Mouse (Mus musculus): Measurements from ENCODE around the gene Cela3a. TPM values are rescaled to one million over a fixed set of nuclear protein-coding genes. Genes with fewer than 3 reads are reported as not detected.
"Not testable (repeated sequence)": the region's sequence is repeated elsewhere in the genome, so short reads cannot be mapped to it uniquely, and the experiment has no call there.

Cela3a gene
- polyA plus RNA-seq, 1 experiment from 2014 or later = not detected

DNA sequence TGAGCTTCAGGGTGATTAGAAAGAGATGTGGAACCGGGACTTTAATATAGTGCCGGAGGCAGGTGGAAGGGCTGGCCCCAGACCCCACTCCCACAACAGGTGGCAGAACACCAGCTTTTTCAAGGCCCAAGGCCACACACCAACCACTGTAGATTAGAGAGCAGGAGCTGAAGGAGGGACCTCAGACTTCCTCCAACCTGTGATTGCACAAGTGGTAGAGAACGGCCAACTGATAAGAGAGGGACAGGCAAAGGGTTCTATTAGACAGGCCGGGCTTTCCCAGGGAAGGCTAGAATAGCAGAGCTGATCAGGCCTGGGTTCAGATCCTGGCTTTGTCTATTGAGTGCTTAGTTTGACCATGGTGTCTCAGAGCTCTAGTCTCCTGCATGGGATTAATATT lies 20.9 kb upstream of the Cela3a start, which contains the start of gene Cela3b:
Gene Cela3b (minus strand): TSS at position 39 of the 400 bp plus-strand sequence.
- WGBS = 92% methylated on average over 4 of the region's 4 CpGs
- Histone ChIP-seq H3K36me3 (ENCODE audit: insufficient read depth, low read length) (no peaks in the 10 kb centered on the region), H3K4me3 (ENCODE audit: low read length) (no peak within 1 kb of the TSS), H3K4me2 (replicated peaks; ENCODE audit: low read depth, low read length) (no peak within 1 kb of the TSS), H3K4me1 (ENCODE audit: insufficient read depth, low read length) (no peaks in the 10 kb centered on the region), H3K27ac (ENCODE audit: low read length) (no peak within 1 kb of the TSS), H3K9me3 (ENCODE audit: low read length) (no peaks in the 10 kb centered on the region), H3K9ac (replicated peaks; ENCODE audit: low read length) (no peak within 1 kb of the TSS), H3K27me3 (ENCODE audit: insufficient read depth, low read length) (no peaks in the 10 kb centered on the region)
- no peak for ATAC-seq (ENCODE audit: low FRiP score, low TSS enrichment)

- no peak for ATAC-seq (ENCODE audit: low FRiP score, low TSS enrichment)
- Histone ChIP-seq H3K4me2 (replicated peaks; ENCODE audit: low read depth, low read length) (no peak overlapping the region), H3K4me1 (ENCODE audit: insufficient read depth, low read length) (0 out of 2 replicates have a peak, but pooled peaks cover 2% of the 10 kb centered on the region), H3K9ac (replicated peaks; ENCODE audit: low read length) (no peak overlapping the region), H3K9me3 (ENCODE audit: low read length) (no peaks in the 10 kb centered on the region), H3K27me3 (ENCODE audit: insufficient read depth, low read length) (no peaks in the 10 kb centered on the region), H3K36me3 (ENCODE audit: insufficient read depth, low read length) (no peaks in the 10 kb centered on the region), H3K4me3 (ENCODE audit: low read length) (no peak overlapping the region), H3K27ac (ENCODE audit: low read length) (no peak overlapping the region)
- 78% methylated on average over 11 of the region's 11 CpGs for WGBS
Observed at GRCm38 (mm10) chr4:137417712-137418564, 8.3 kb upstream of the Cela3a start.

- 61% methylated on average over 1 of the region's 1 CpGs for WGBS
- no peak for ATAC-seq (ENCODE audit: low FRiP score, low TSS enrichment)
- Histone ChIP-seq H3K4me1 (ENCODE audit: insufficient read depth, low read length) (0 out of 2 replicates have a peak, but pooled peaks cover 2% of the 10 kb centered on the region), H3K9me3 (ENCODE audit: low read length) (no peaks in the 10 kb centered on the region), H3K4me2 (replicated peaks; ENCODE audit: low read depth, low read length) (no peak overlapping the region), H3K27me3 (ENCODE audit: insufficient read depth, low read length) (no peaks in the 10 kb centered on the region), H3K36me3 (ENCODE audit: insufficient read depth, low read length) (no peaks in the 10 kb centered on the region), H3K9ac (replicated peaks; ENCODE audit: low read length) (no peak overlapping the region), H3K4me3 (ENCODE audit: low read length) (no peak overlapping the region), H3K27ac (ENCODE audit: low read length) (no peak overlapping the region; the same call in 1 of the 2 replicates)
Observed at GRCm38 (mm10) chr4:137414936-137415335, 5.3 kb upstream of the Cela3a start.

GRCm38 (mm10) chr4:137412185-137412709 lies 2.7 kb upstream of the Cela3a start:
- H3K9me3 ChIP-seq (ENCODE audit: low read length); H3K4me2 ChIP-seq (replicated peaks; ENCODE audit: low read depth, low read length); H3K4me1 ChIP-seq (ENCODE audit: insufficient read depth, low read length); H3K27ac ChIP-seq (ENCODE audit: low read length); ATAC-seq (ENCODE audit: low FRiP score, low TSS enrichment); H3K36me3 ChIP-seq (ENCODE audit: insufficient read depth, low read length); H3K4me3 ChIP-seq (ENCODE audit: low read length); H3K9ac ChIP-seq (replicated peaks; ENCODE audit: low read length); H3K27me3 ChIP-seq (ENCODE audit: insufficient read depth, low read length): not testable (repeated sequence)
- 72% methylated on average over 7 of the region's 7 CpGs for WGBS

GRCm38 (mm10) chr4:137405571-137405970 lies 4.0 kb downstream of the Cela3a start:
- ATAC-seq (ENCODE audit: low FRiP score, low TSS enrichment) = no peak
- H3K4me1 ChIP-seq (ENCODE audit: insufficient read depth, low read length) = no peaks in the 10 kb centered on the region
- H3K9me3 ChIP-seq (ENCODE audit: low read length) = no peaks in the 10 kb centered on the region
- no peaks in the 10 kb centered on the region for H3K36me3 ChIP-seq (ENCODE audit: insufficient read depth, low read length)
- no peak overlapping the region for H3K9ac ChIP-seq (replicated peaks; ENCODE audit: low read length)
- WGBS = 89% methylated on average over 3 of the region's 3 CpGs
- no peak overlapping the region for H3K27ac ChIP-seq (ENCODE audit: low read length)
- no peaks in the 10 kb centered on the region for H3K27me3 ChIP-seq (ENCODE audit: insufficient read depth, low read length)
- H3K4me3 ChIP-seq (ENCODE audit: low read length) = no peak overlapping the region
- H3K4me2 ChIP-seq (replicated peaks; ENCODE audit: low read depth, low read length) = no peak overlapping the region

- WGBS = 66% methylated on average over 15 of the region's 15 CpGs
- H3K36me3 ChIP-seq (ENCODE audit: insufficient read depth, low read length) = no peaks in the 10 kb centered on the region
- no peak for ATAC-seq (ENCODE audit: low FRiP score, low TSS enrichment)
- no peaks in the 10 kb centered on the region for H3K27me3 ChIP-seq (ENCODE audit: insufficient read depth, low read length)
- H3K9me3 ChIP-seq (ENCODE audit: low read length) = no peaks in the 10 kb centered on the region
- no peak overlapping the region for H3K4me3 ChIP-seq (ENCODE audit: low read length)
- no peak overlapping the region for H3K9ac ChIP-seq (replicated peaks; ENCODE audit: low read length)
- no peak overlapping the region for H3K27ac ChIP-seq (ENCODE audit: low read length)
- peaks cover 8% of the 10 kb centered on the region; the same call in 1 of the 2 replicates for H3K4me1 ChIP-seq (ENCODE audit: insufficient read depth, low read length)
- H3K4me2 ChIP-seq (replicated peaks; ENCODE audit: low read depth, low read length) = no peak overlapping the region
Observed at GRCm38 (mm10) chr4:137396641-137397525, 12.7 kb downstream of the Cela3a start.

GRCm38 (mm10) chr4:137393378-137394135 lies 16.0 kb downstream of the Cela3a start:
- 46% methylated on average over 9 of the region's 9 CpGs for WGBS
- Histone ChIP-seq H3K9me3 (ENCODE audit: low read length) (no peaks in the 10 kb centered on the region), H3K27ac (ENCODE audit: low read length) (peak overlapping the region; percentile 22; the same call in 1 of the 2 replicates), H3K27me3 (ENCODE audit: insufficient read depth, low read length) (no peaks in the 10 kb centered on the region), H3K4me3 (ENCODE audit: low read length) (no peak overlapping the region), H3K4me2 (replicated peaks; ENCODE audit: low read depth, low read length) (no peak overlapping the region), H3K36me3 (ENCODE audit: insufficient read depth, low read length) (no peaks in the 10 kb centered on the region), H3K4me1 (ENCODE audit: insufficient read depth, low read length) (peaks cover 14% of the 10 kb centered on the region), H3K9ac (replicated peaks; ENCODE audit: low read length) (no peak overlapping the region)
- no peak for ATAC-seq (ENCODE audit: low FRiP score, low TSS enrichment)

GRCm38 (mm10) chr4:137392874-137393273 lies 16.7 kb downstream of the Cela3a start:
- peaks cover 14% of the 10 kb centered on the region for H3K4me1 ChIP-seq (ENCODE audit: insufficient read depth, low read length)
- 66% methylated on average over 9 of the region's 9 CpGs for WGBS
- H3K27me3 ChIP-seq (ENCODE audit: insufficient read depth, low read length) = no peaks in the 10 kb centered on the region
- H3K9ac ChIP-seq (replicated peaks; ENCODE audit: low read length) = no peak overlapping the region
- H3K9me3 ChIP-seq (ENCODE audit: low read length) = no peaks in the 10 kb centered on the region
- H3K36me3 ChIP-seq (ENCODE audit: insufficient read depth, low read length) = no peaks in the 10 kb centered on the region
- H3K4me3 ChIP-seq (ENCODE audit: low read length) = no peak overlapping the region
- no peak overlapping the region for H3K4me2 ChIP-seq (replicated peaks; ENCODE audit: low read depth, low read length)
- ATAC-seq (ENCODE audit: low FRiP score, low TSS enrichment) = no peak
- 0 out of 2 replicates have a peak overlapping the region, but pooled peaks have one; percentile 16 for H3K27ac ChIP-seq (ENCODE audit: low read length)

DNA sequence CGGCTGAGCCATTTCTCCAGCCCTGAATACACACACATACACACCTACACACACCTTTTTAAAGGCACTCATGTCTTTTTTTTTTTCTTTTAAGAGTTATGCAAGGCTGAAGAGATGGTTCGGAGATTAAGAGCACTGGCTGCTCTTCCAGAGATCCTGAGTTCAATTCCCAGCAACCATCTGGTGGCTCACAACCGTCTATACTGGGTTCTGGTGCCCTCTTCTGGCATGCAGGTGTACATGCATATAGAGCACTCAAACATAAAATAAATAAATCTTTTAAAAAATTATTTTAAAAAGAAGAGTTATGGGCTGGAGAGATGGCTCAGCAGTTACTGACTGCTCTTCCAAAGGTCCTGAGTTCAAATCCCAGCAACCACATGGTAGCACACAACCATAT lies 18.3 kb downstream of the Cela3a start:
- no peak overlapping the region for H3K4me2 ChIP-seq (replicated peaks; ENCODE audit: low read depth, low read length)
- 87% methylated on average over 3 of the region's 3 CpGs for WGBS
- H3K4me1 ChIP-seq (ENCODE audit: insufficient read depth, low read length) = peaks cover 14% of the 10 kb centered on the region
- no peak for ATAC-seq (ENCODE audit: low FRiP score, low TSS enrichment)
- H3K9me3 ChIP-seq (ENCODE audit: low read length) = no peaks in the 10 kb centered on the region
- no peaks in the 10 kb centered on the region for H3K27me3 ChIP-seq (ENCODE audit: insufficient read depth, low read length)
- no peaks in the 10 kb centered on the region for H3K36me3 ChIP-seq (ENCODE audit: insufficient read depth, low read length)
- H3K9ac ChIP-seq (replicated peaks; ENCODE audit: low read length) = no peak overlapping the region
- H3K4me3 ChIP-seq (ENCODE audit: low read length) = no peak overlapping the region
- no peak overlapping the region for H3K27ac ChIP-seq (ENCODE audit: low read length)

Data from kidney, embryonic 16.5 days (tissue).